Mouse (Mus musculus) embryonic fibroblast, embryonic 13.5 days (primary cell): ENCODE results near the gene Plac1.

Experiments used
- CTCF ChIP-seq: IDR thresholded peaks from 2 replicates; pipeline ENCODE4 v1.5.1; 2011; ENCODE audit warnings: mild to moderate bottlenecking, control low read depth, low read length, moderate library complexity, borderline replicate concordance; ENCODE audit not compliant: insufficient read depth
- POLR2A ChIP-seq: IDR thresholded peaks from 2 replicates; pipeline ENCODE4 v1.6.1; 2011; ENCODE audit warnings: low read depth, mild to moderate bottlenecking, control low read depth, low read length, moderate library complexity

GRCm38 (mm10) chrX:53166901-53167525 lies 72.9 kb downstream of the Plac1 start:
- TF ChIP-seq CTCF: no peak
- TF ChIP-seq POLR2A: no peak
